Mouse (Mus musculus) B cell, adult 2 months (primary cell): ENCODE results near the gene Mrpl21.

Experiments
- DNase-seq, 2 experiments: peaks; one replicate each; pipeline ENCODE4 v3.0.0; 2022

Gene Mrpl21

DNA sequence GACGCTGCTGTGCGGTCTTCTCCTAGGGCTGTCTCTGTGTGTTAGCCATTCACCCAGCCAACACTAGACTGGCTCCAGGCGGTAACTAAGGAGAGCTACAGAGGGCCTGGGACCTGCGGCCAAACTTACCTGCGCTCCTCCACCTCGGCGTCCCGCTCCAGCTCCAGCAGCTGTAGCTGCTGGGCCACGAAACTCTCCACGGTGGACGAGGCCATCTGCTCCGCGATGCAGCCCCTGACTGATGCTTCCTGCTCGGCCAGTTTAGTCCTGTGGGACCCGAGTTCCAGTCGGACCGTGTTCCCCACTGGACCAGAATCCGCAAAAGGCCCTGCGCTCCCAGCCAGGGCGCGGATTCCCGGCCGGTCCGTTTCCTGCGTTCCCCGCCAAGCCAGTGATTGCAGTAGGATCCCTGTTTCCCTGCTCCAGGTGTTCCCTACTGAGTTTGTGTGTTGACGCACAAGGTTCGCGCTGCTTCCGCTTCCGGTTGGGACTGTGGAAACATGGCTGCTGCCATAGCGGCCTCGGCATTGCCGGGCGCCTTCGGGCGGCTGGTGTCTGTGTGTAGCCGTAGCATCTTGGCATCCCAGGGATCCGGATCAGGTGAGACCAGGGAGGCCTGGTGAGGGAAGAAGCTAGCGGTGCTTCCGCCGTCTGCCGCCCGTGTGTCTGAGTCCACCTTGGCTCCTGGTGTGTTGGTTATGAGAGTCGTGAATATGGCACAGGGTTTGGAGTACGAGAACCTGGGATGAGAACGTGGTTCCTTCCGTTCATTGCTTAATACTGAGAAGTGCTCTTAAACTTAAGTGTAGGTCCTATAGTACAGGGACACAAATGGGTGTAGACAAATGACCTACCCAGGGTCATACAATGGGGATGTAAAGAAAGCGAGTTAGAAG, at the start of gene Mrpl21, which contains the start of gene Ighmbp2:
Gene Mrpl21 (plus strand): TSS at position 330 of the 896 bp plus-strand sequence.
Gene Ighmbp2 (minus strand): TSS at position 446 of the 896 bp plus-strand sequence.
- peak; percentile 86 to 91 for DNase-seq

DNA sequence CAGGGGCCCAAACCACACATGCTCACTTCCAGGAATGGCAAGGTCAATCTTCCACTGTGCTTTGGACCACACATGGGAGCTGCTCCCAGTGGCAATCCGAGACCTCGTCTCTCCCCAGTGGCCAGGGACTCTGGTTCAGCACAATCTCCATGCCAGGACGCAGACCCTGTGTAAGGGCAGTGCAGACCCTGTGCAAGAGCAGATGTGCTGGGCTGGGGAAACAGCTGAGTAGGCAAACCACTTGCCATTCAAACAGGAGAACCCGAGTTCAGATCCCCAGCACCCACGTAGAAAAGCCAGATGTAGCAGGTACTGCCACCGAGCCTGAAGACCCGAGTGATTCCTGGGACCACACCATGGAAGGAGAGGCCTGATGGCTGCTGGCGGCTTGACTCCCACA, 22.7 kb upstream of the Mrpl21 start:
- no peak for DNase-seq

DNA sequence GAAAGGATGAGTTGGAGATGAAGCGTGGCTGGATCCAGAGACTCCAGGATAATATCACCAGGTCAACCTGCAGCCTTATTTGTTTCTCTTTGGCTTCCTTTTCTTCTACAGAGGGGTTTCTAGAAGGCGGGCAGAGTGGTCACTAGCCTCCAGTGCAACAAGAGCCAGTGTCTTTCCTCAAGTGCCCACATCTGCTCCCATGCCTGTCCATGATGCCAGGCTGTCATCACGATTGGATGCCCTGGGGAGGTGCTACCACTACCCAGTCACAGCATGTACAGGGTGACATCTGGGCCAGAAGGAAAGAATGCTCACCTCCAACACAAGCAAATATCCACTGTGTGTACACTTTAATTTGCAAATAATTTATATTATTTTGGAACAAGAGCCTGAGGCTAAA, 22.1 kb upstream of the Mrpl21 start:
- DNase-seq, result no peak

DNA sequence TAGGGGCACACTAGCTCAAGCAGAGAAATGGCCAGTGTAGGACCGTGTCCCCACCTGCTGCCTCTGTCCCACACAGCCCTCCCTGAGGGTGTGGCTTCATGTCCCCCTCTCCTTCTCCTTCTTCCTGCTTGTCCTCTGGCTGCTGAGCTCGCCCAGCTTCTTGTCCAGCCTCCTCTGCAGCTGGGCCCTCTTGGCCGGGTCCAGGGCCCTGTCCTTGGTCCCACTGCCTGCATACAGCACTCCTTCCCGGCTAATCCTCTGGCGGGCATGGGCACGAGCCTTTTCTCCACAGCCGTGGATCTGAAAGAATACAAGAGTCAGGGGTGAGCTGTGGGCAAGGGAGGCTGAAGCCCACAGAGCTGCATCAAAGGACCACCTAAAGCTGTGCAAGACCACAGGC, 21.4 kb upstream of the Mrpl21 start:
- no peak for DNase-seq

DNA sequence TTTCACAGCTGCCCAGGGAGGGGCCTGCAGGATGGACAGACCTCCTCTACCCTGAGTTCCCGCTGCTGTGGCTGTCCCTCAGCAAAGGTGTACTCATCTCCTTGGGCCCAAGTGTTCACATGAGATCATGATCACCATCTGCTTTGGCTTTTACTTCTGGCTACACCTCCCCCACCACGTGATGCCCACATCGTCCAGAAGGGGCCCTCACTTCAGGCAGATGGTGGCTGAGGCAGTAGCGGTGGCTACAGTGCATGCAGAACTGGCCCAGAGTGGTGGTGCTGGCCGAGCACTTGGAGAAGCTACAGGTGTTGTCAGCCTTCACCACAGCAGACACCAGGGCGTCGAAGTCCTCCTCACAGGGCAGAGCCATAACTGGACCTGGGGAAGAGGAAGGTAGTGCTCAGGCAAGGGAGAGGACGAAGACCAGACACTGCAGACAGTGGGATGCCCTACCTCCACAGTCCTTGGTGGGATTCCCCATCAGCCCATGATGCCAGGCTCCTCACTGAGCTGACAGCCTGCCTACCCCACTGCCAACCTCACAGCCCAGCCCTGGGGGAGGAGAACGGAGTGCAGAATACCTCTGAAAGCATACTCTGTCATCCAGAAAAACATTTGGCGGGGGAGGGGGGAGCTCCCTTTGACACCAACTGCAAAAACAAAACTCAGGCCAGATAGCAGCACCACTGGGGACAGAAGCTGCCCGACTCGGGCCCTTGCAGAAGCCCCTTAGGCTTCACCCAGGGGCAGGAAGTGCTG, 20.8 kb upstream of the Mrpl21 start:
- no peak for DNase-seq

DNA sequence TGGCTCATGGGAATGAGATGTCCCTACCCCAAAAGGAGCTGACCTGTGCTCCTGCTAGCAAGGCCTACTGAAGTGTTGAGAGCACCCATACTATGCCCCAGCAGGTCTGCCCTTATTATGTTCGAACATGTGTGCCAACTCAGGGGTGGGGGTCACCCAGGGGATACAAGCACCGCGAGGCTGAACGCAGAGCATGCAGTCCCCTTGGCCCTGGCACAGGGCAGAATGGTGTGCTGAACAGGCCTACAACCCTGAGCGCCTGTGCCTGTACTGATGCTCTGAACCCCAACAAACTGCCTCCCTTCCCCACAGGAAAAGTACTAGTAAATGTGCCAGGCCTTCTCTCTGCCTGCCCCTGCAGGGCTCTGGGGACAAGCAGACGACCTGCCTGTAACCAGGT, 18.4 kb upstream of the Mrpl21 start:
- DNase-seq, result no peak

DNA sequence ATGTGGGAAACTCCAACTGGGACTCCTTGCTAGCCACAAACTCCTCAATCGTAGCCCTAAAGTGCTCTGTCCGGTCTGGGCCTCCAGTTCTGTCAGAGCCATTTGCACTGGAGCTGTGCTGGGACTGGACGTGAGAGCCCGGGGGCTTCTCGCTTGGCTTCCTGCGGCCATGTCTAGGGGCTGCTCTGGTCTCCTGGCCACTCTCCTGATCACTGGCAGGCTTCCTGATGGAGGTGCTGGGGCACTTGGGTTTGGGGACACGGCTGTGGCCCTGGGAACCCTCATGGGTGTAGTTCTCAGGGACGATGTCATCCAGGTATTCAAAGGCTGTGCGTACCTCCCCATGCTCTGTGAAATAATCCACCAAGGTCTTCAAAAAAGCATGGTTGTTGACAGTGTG, 17.5 kb upstream of the Mrpl21 start:
- no peak for DNase-seq

DNA sequence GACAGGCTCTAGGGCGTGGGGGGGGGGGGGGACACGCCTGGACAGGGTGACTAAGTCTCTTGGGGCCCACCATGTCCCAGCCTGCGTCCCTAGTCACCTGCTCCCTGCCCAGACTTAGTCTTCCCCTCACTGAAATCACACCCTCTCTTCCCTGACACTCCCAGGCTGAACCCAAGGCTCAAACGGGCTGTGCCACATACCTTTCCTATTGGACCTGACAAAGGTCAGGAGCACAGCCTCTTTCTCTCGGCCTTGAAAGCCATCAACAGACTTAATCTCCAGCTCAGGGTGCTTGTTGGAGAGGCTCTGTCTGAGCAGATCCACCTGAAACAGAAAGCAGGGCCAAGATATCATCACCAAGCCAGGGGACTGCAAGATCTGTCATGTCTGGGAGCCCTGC, 16.6 kb upstream of the Mrpl21 start:
- DNase-seq, result no peak

DNA sequence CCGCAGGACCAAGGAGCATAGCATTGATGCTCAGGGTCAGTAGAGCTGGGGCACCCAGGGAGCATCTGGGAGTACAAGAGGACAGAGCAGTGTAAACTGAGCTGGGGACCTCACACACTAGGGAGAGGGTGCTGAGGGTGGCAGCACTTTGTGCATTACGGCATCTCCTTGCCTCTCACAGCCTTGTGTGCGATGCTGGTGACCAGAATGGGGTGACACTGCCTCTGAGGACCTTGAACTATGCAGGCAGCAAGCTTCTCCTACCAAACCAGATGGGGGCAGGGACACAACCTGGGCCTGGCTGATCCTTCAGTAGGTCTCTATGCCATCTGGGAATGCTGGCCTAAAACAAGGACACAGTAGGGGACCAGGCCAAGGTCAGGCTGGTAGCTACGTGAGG, 16.0 kb upstream of the Mrpl21 start:
- DNase-seq, result no peak

DNA sequence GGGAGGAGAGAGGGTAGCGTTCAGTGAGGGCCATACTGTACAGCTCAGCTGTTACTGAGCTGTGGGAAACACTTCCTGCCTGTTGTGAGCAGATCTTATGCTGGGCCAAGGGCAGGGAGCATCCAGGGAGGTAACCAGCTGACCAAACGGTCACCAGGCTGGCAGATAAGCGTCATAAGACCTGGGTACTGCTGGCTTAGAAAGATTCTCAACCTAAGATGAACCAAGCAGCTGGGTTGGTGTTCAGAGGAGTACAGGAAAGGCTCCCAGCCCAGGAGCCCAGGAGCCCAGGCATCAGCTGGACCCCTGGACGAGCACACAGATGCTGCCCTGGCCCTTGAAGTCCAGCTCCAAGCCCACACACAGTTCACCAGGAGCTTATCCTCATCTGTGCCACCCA, 15.4 kb upstream of the Mrpl21 start:
- DNase-seq, result no peak

DNA sequence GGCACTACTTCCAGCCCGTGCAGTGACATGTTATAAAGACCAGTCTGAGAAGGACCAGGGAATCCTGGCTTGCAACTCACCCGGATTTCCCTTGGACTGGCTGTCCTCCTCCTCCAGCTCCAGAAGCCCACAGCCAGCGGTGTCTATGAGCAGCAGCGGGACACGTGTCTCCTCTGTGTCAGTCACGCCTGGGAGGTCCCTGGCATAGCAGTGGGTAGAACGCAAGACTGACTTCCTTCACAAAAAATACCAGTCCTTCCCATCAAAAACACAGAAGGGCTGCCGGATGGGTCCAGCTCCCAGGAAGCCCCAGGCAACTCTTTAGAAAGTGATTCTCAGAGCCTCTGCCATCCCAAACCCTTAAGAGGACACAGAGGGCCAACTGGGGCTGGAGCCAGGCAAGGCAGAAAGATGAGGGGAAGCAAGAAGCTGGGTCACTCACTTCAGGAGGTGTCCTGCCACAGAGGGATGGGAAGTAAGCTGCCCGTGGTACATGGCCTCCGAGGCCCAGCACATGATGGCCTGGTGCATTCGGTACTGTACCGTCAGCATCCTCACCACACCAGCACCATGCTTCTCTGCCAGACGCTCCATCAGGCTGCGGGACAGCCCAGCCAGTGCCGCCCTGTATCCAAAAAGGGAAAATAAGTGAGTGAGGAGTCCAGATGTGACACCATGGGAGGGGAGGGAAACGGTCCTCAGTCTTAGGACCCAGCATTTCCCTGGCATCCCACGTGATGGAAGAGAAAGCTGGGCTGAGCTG, 14.3 kb upstream of the Mrpl21 start:
- DNase-seq, result no peak

DNA sequence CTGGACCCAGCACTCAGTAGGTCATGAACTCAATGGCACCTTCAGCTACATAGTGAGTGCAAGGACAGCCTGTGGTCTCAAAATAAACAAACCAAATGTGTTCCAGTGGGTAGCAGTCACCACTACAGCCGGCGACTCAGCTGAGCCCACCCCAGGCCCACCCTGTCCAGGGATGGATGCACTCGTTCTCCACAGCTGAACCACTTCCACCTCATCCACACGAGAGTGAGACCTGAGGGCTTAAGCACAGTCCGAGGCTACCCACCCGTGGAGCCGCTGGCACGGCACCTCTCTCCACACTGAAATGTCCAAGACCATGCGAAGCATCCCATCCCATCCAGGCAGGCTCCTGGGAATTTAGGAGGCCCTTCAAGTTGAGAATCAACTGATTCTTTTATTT, 13.4 kb upstream of the Mrpl21 start:
- no peak for DNase-seq

DNA sequence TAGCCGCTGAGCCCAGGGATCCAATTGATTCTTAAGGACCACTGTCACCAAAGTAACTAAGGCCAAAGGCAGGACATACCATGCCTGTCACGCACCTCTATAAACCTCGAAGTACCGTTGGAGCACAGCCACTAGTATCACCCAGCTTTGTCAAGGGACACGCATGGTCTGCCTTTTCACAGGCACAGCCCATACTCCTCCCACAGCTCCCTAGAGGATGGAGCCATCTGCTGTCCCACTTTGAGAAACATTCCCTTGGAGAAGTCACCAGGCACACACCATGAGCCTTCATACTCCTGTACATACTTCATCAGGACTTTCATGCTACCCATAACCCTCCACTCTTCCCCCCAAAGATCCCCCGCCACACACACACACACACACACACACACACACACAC, 12.9 kb upstream of the Mrpl21 start:
- DNase-seq, result no peak

DNA sequence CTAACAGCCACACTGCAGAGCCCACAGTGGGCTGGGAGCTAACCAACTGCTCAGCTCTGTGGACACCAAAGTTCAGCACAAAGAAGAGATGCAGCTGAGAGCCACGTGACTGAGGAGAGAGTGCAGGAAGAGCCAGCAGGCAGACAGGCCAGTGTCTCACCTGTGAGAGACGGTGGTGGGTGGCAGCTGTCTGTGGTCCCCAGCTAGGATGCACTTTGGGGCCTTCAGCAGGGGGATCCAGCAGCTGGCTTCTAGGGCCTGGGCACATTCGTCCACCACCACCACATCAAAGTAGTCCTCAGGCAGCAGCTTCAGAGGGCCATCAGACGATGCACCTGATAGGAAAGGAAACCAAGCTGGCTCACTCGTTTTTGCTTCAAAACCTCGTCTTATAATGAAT, 11.3 kb upstream of the Mrpl21 start:
- DNase-seq, result no peak

DNA sequence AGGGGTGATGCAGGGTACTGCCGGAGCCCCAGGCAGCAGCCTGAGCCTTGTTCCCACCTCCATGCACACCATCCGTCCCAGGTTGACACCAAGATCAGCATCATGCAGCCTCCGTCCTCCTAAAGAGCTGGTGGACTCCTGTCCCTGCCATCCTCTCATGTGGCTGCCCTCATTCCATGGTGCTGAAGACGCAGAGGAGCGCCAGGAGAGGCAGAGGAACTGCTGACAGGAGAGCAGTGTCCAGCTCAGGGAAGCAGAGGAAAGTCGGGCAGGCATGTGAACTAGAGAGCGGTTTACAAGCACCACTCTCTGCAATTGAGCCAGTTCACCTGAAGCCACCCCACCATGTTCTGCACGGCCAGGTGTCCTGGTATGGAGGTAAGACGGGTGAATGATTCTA, 9.4 kb upstream of the Mrpl21 start:
- no peak for DNase-seq

DNA sequence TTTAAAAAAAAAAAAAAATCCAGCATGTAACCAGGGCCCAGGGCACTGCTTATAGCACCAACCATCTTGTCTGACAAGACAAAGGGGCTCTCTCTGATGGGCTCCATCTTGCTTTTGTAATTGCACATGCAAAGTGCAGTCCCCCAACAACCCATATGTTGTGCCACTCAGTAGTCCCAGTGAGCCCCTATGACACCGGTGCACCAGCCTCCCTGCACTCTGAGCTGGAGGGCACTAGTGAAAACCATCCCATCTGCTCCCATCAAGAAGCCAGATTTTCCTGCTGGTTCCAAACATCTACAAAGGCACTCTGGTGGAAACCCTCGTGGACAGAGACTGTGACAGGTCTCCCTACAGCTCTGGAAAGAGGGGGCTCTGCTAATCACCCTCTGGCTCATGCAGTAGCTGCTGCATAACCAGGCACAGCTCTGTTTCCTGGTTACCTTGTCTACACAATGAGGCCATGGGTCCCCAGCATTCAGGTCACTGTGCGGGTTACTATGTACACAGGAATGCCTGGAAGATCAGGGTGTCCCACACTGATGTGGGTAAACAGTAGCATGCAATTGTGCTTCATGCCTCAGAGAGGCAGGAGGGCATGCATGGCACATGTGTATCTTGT, 6.8 kb upstream of the Mrpl21 start:
- DNase-seq, result no peak

DNA sequence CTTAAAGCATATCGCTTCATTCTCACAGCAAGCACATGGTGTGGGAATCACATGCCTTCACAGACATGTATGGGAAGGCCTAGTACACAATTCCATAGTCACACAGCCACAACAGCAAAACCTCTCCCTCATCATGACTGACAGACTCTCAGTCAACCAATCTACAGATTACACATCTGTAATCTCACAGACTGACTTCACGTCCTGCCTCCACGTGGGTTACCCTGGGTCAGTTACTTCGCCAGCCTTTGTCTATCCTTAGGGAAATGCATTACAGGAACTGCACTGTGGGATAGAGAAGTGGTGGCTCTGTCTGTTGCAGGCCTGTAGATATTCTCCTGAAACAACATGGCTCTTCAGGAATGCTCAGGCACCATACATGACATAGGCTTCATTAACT, 815 bp upstream of the Mrpl21 start:
- no peak for DNase-seq

DNA sequence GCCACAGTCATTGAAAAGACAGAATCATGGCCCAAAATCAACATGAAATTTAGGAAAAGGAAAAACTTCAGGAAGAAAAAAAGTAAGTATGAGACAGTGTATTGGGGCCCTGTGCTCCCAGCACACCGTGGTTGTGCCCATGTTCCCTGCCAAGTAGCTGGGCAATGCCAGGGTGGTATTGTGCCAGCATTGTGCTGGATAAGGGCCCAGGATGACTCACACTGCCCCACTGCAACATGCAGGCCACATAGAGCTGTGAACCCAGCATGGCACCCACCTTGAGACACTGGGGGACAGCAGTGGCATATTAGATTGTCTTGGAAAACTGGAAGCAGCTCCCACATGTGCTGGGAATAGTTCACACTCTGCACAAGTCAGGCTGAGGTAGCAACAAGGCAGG, 6.3 kb downstream of the Mrpl21 start:
- DNase-seq, result no peak

DNA sequence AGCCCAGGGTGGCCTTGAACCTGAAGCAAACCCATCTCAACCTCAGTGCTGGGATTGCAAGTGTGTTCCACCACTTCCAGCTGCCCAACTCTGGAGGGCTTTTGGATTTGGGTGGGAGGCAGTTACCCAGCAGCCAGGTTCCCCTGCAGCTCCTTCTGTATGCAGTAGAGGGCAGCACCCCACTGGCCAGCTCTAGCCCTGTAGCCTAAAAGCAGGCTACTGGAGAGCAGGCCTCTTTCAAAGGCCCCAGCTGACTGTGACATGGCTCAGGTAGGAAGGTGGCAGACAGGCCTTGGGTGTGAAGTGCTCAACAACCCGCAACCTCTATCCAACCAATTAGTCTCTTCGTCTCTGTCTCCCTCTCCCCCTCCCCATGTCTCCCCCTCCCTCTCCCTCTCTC, 9.3 kb downstream of the Mrpl21 start:
- DNase-seq, result peak; percentile 75 to 77

DNA sequence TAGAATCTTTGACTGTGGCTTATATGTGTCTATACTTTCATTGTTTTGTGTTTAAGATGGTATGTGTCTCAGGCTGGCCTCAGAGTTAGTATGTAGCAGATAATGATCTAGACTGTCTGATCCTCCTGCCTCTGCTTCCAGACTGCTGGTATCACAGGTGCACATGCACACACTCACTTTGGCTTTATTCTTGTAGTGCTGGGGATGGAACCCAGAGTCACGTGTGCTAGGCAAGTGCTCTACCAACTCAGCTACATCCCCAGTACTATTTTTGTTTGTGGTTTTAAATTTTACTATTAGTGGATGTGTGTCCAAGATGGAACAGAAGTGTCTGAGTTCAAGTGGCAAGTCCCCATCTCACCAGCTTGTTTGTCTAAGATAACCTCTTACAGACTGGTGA, 10.3 kb downstream of the Mrpl21 start:
- DNase-seq, result no peak

DNA sequence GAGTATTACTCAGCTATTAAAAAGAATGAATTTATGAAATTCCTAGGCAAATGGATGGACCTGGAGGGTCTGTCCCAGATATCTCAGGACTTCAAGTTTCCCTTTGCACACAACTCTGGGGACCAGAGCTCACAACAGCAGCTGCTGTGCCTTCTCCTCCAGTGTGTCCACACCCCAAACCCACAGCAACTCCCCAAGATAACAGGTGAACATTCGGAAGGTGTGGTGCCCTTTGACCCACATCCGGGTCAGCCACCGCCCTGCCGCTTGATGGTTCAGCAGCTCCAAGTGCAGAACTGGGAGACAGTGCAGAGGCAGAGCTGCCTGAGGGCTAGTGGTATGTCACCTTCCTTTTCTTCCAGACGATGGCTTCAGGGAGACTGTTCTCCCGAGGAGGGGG, 12.5 kb downstream of the Mrpl21 start:
- DNase-seq, result no peak

DNA sequence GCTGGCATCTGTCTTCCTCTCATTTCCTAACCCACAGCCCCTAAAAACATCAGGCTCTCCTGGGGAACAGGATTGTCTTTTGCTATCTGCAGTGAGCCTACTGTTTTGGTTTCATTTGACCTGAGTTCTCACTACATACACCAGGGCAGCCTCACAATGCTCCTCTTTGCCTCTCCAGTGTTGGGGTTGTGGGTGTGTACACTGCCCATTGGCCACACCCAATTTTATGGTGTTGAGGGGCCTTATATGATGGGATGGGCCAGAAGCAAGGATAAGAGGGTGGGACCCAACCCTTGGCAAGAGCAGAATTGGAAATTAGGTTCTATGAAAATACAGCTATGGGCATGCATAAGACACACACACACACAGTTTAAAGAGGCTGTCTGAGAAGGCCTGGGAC, 14.3 kb downstream of the Mrpl21 start:
- no peak for DNase-seq

DNA sequence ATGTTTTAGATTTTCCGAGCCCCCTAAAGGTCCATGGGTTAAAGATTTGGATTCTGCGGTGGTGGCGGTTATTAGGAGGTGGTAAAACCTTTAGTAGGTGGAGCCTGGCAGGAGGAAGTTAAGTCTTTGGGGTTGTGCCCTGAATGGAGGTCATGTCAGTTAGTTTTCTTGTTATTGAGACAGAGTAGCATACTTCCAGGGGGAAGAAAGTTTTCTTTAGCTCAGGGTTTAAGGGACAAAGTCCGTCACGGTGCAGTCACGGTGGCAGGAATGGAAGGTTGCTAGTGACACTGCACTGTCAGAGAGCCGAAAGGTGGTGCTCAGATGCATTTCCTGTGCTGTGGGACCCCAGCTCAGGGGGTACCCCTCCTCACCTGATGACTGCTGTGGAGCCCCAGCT, 15.1 kb downstream of the Mrpl21 start:
- no peak for DNase-seq
